Comparison of ENCODE assay signal across 22 mouse cellular contexts in genomic region chr4:76941382-76942360, GRCm38 (mm10).
DNase-seq lines count a peak whose midpoint lies in the region; ATAC-seq lines count a peak whose summit lies in the region.
"Had no signal": no experiment of that assay in that cellular context is flagged by ENCODE, and none has a peak within 500 bp of the region (broad histone marks: within the 10 kb centered on the region; RNA-seq: fewer than 3 reads in every experiment).

No protein-coding gene starts in this region.

- H3K27ac ChIP-seq in kidney, embryonic 15.5 days, result no peak overlapping the region
- no peak overlapping the region for H3K27ac ChIP-seq in liver, embryonic 11.5 days (ENCODE audit: low read depth, low read length)
- no peak overlapping the region for H3K27ac ChIP-seq in liver, embryonic 12.5 days
- H3K27ac ChIP-seq in intestine, embryonic 16.5 days (ENCODE audit: low read length), result peak overlapping the region; percentile 33; the same call in 1 of the 2 replicates
- no peak overlapping the region for H3K27ac ChIP-seq in liver, embryonic 16.5 days (ENCODE audit: low read length)
- H3K27ac ChIP-seq: embryonic facial prominence, embryonic 15.5 days; forebrain, embryonic 10.5 days; heart, embryonic 13.5 days had no signal

- no peaks in the 10 kb centered on the region for H3K4me1 ChIP-seq in kidney, embryonic 15.5 days
- H3K4me1 ChIP-seq in liver, embryonic 11.5 days (replicated peaks; ENCODE audit: control insufficient read depth, insufficient read depth, low read length), result no peaks in the 10 kb centered on the region
- no peaks in the 10 kb centered on the region for H3K4me1 ChIP-seq in liver, embryonic 12.5 days
- peaks cover 3% of the 10 kb centered on the region; the same call in 1 of the 2 replicates for H3K4me1 ChIP-seq in intestine, embryonic 16.5 days (ENCODE audit: control insufficient read depth, insufficient read depth, low read length)
- H3K4me1 ChIP-seq in liver, embryonic 16.5 days (ENCODE audit: control insufficient read depth, low read depth, low read length), result no peaks in the 10 kb centered on the region
- H3K4me1 ChIP-seq: embryonic facial prominence, embryonic 15.5 days; forebrain, embryonic 10.5 days; heart, embryonic 13.5 days had no signal

- H3K36me3 ChIP-seq in kidney, embryonic 15.5 days, result no peaks in the 10 kb centered on the region
- H3K36me3 ChIP-seq in liver, embryonic 11.5 days (ENCODE audit: control insufficient read depth, insufficient read depth, low read length), result no peaks in the 10 kb centered on the region
- no peaks in the 10 kb centered on the region for H3K36me3 ChIP-seq in liver, embryonic 12.5 days
- no peaks in the 10 kb centered on the region for H3K36me3 ChIP-seq in intestine, embryonic 16.5 days (ENCODE audit: control insufficient read depth, insufficient read depth, low read length)
- no peaks in the 10 kb centered on the region for H3K36me3 ChIP-seq in liver, embryonic 16.5 days (ENCODE audit: control insufficient read depth, insufficient read depth)
- H3K36me3 ChIP-seq: embryonic facial prominence, embryonic 15.5 days; forebrain, embryonic 10.5 days; heart, embryonic 13.5 days had no signal

- H3K27me3 ChIP-seq in kidney, embryonic 15.5 days, result no peaks in the 10 kb centered on the region
- no peaks in the 10 kb centered on the region for H3K27me3 ChIP-seq in liver, embryonic 11.5 days (replicated peaks; ENCODE audit: control insufficient read depth, insufficient read depth, low read length)
- no peaks in the 10 kb centered on the region for H3K27me3 ChIP-seq in liver, embryonic 12.5 days (replicated peaks)
- H3K27me3 ChIP-seq in intestine, embryonic 16.5 days (replicated peaks; ENCODE audit: control insufficient read depth, insufficient read depth, low read length), result no peaks in the 10 kb centered on the region
- H3K27me3 ChIP-seq in liver, embryonic 16.5 days (ENCODE audit: control insufficient read depth, insufficient read depth, low read depth, low read length), result no peaks in the 10 kb centered on the region
- H3K27me3 ChIP-seq: CH12.LX; embryonic facial prominence, embryonic 15.5 days; heart, embryonic 13.5 days had no signal

- H3K4me2 ChIP-seq in kidney, embryonic 15.5 days, result no peak overlapping the region
- no peak overlapping the region for H3K4me2 ChIP-seq in liver, embryonic 11.5 days
- no peak overlapping the region for H3K4me2 ChIP-seq in liver, embryonic 12.5 days
- H3K4me2 ChIP-seq in intestine, embryonic 16.5 days (ENCODE audit: low read depth, low read length), result no peak overlapping the region
- H3K4me2 ChIP-seq in liver, embryonic 16.5 days (ENCODE audit: low read depth, low read length), result no peak overlapping the region
- H3K4me2 ChIP-seq: embryonic facial prominence, embryonic 15.5 days; heart, embryonic 13.5 days had no signal

- WGBS in kidney, embryonic 15.5 days, result 71% methylated on average over 6 of the region's 6 CpGs
- WGBS in liver, embryonic 11.5 days, result 70% methylated on average over 6 of the region's 6 CpGs
- WGBS in liver, embryonic 12.5 days (ENCODE audit: insufficient replicate concordance), result 60% methylated on average over 6 of the region's 6 CpGs
- 64% methylated on average over 6 of the region's 6 CpGs for WGBS in intestine, embryonic 16.5 days
- WGBS in liver, embryonic 16.5 days (ENCODE audit: insufficient replicate concordance), result 54% methylated on average over 6 of the region's 6 CpGs

- H3K9ac ChIP-seq in kidney, embryonic 15.5 days, result no peak overlapping the region
- H3K9ac ChIP-seq in liver, embryonic 11.5 days (ENCODE audit: low read depth, low read length), result no peak overlapping the region
- no peak overlapping the region for H3K9ac ChIP-seq in liver, embryonic 12.5 days
- H3K9ac ChIP-seq in intestine, embryonic 16.5 days (ENCODE audit: low read depth, low read length), result no peak overlapping the region
- no peak overlapping the region for H3K9ac ChIP-seq in liver, embryonic 16.5 days (ENCODE audit: low read depth, low read length)
- H3K9ac ChIP-seq: embryonic facial prominence, embryonic 15.5 days; heart, embryonic 13.5 days had no signal

- H3K4me3 ChIP-seq in kidney, embryonic 15.5 days (replicated peaks), result no peak overlapping the region
- no peak overlapping the region for H3K4me3 ChIP-seq in liver, embryonic 11.5 days (ENCODE audit: low read depth, low read length)
- H3K4me3 ChIP-seq in liver, embryonic 12.5 days, result no peak overlapping the region
- no peak overlapping the region for H3K4me3 ChIP-seq in intestine, embryonic 16.5 days (ENCODE audit: low read length)
- no peak overlapping the region for H3K4me3 ChIP-seq in liver, embryonic 16.5 days (ENCODE audit: low read depth, low read length)
- H3K4me3 ChIP-seq: embryonic facial prominence, embryonic 15.5 days; erythroblast, embryonic 14.5 days; forebrain, embryonic 10.5 days; heart, embryonic 13.5 days had no signal

- DNase-seq in kidney, adult 8-10 months, result no peak
- no peak for DNase-seq in liver, embryonic 11.5 days (ENCODE audit: low spot score)
- DNase-seq in left cerebral cortex, adult 18-20 months (ENCODE audit: low spot score in 2 of 2), result no peak
- DNase-seq in MN1 (ENCODE audit: low spot score), result no peak
- DNase-seq: adrenal gland, postnatal 10 days; cerebellum, adult 11 months; cerebellum, adult 8-10 months; cerebellum, postnatal 14 days; embryo, embryonic 11 days; gastrocnemius, postnatal 36 days; heart, adult 11 months; heart, postnatal 36 days had no signal

- ATAC-seq in kidney, embryonic 15.5 days (replicated peaks; ENCODE audit: low FRiP score), result peak; percentile 77; the same call in 1 of the 2 replicates
- ATAC-seq in liver, embryonic 11.5 days (replicated peaks; ENCODE audit: low FRiP score), result 0 out of 2 replicates have a peak, but pooled peaks have one; percentile 36
- ATAC-seq in liver, embryonic 12.5 days, result no peak
- ATAC-seq in intestine, embryonic 16.5 days, result peak; percentile 95
- ATAC-seq in liver, embryonic 16.5 days (ENCODE audit: low read depth), result peak; percentile 70
- ATAC-seq: forebrain, embryonic 14.5 days had no signal

- no peaks in the 10 kb centered on the region for H3K9me3 ChIP-seq in kidney, embryonic 15.5 days (replicated peaks)
- no peaks in the 10 kb centered on the region for H3K9me3 ChIP-seq in liver, embryonic 11.5 days (ENCODE audit: control insufficient read depth, low read length)
- H3K9me3 ChIP-seq in liver, embryonic 12.5 days (replicated peaks), result no peaks in the 10 kb centered on the region
- no peaks in the 10 kb centered on the region for H3K9me3 ChIP-seq in intestine, embryonic 16.5 days (ENCODE audit: control insufficient read depth, low read length)
- no peaks in the 10 kb centered on the region for H3K9me3 ChIP-seq in liver, embryonic 16.5 days (replicated peaks; ENCODE audit: control insufficient read depth, low read length)
- H3K9me3 ChIP-seq: embryonic facial prominence, embryonic 15.5 days; forebrain, embryonic 10.5 days; heart, embryonic 13.5 days had no signal
